Mouse (Mus musculus) macrophage (primary cell): ENCODE results near the gene Epha6. TPM values are rescaled to one million over a fixed set of nuclear protein-coding genes. Genes with fewer than 3 reads are reported as not detected.

ENCODE experiments used
- H3K27ac ChIP-seq: fragments of 350-480 bp; formaldehyde crosslinking; 2 replicates; pipeline ENCODE4 v1.9.0; 2021
- H3K36me3 ChIP-seq: fragments of 350-480 bp; formaldehyde crosslinking; 2 replicates; pipeline ENCODE4 v1.9.0; 2021; ENCODE audit errors: inconsistent target
- H3K4me3 ChIP-seq: fragments of 350-480 bp; formaldehyde crosslinking; 2 replicates; pipeline ENCODE4 v1.9.0; 2021; ENCODE audit errors: inconsistent target
- H3K79me2 ChIP-seq: fragments of 350-480 bp; formaldehyde crosslinking; 2 replicates; pipeline ENCODE4 v1.9.0; 2021; ENCODE audit errors: inconsistent target
- WGBS: methylation state at CpG from one replicate; pipeline ENCODE4 v1.1.7; 2026; ENCODE audit warnings: inconsistent platforms; ENCODE audit not compliant: missing documents; 5-methylcytosine and 5-hydroxymethylcytosine counted together
- polyA plus RNA-seq: library from polyadenylated mRNA; stranded (reverse); fragments of 250-400 nt; gene quantifications from 3 replicates; pipeline ENCODE4 v1.2.4, GENCODE M21; 2018; ENCODE audit warnings: inconsistent platforms

The Epha6 gene
- polyA plus RNA-seq, 1 experiment from 2014 or later, result not detected

- Histone ChIP-seq H3K79me2 (no peaks in the 10 kb centered on the region), H3K27ac (no peak overlapping the region), H3K36me3 (no peaks in the 10 kb centered on the region), H3K4me3 (no peak overlapping the region)
Observed at GRCm38 (mm10) chr16:60209151-60209550, 396.2 kb downstream of the Epha6 start.

- no peaks in the 10 kb centered on the region for H3K36me3 ChIP-seq
- no peaks in the 10 kb centered on the region for H3K79me2 ChIP-seq
- H3K27ac ChIP-seq, result no peak overlapping the region
- H3K4me3 ChIP-seq, result no peak overlapping the region
- WGBS, result 37% methylated on average over 3 of the region's 3 CpGs
Observed at GRCm38 (mm10) chr16:60175580-60175979, 429.8 kb downstream of the Epha6 start.

- no peak overlapping the region for H3K27ac ChIP-seq
- no peak overlapping the region for H3K4me3 ChIP-seq
- no peaks in the 10 kb centered on the region for H3K36me3 ChIP-seq
- H3K79me2 ChIP-seq, result no peaks in the 10 kb centered on the region
- 69% methylated on average over 2 of the region's 2 CpGs for WGBS
Observed at GRCm38 (mm10) chr16:60152439-60152838, 452.9 kb downstream of the Epha6 start.

GRCm38 (mm10) chr16:60144370-60144769, 461.0 kb downstream of the Epha6 start:
- 51% methylated on average over 3 of the region's 3 CpGs for WGBS
- no peak overlapping the region for H3K4me3 ChIP-seq
- no peaks in the 10 kb centered on the region for H3K79me2 ChIP-seq
- H3K36me3 ChIP-seq, result no peaks in the 10 kb centered on the region
- no peak overlapping the region for H3K27ac ChIP-seq

GRCm38 (mm10) chr16:60121435-60121834, 483.9 kb downstream of the Epha6 start:
- H3K27ac ChIP-seq, result no peak overlapping the region
- H3K4me3 ChIP-seq, result no peak overlapping the region
- H3K79me2 ChIP-seq, result no peaks in the 10 kb centered on the region
- 92% methylated on average over 2 of the region's 3 CpGs for WGBS
- no peaks in the 10 kb centered on the region for H3K36me3 ChIP-seq

- WGBS, result 89% methylated on average over 3 of the region's 3 CpGs
- Histone ChIP-seq H3K36me3 (no peaks in the 10 kb centered on the region), H3K4me3 (no peak overlapping the region), H3K27ac (no peak overlapping the region), H3K79me2 (no peaks in the 10 kb centered on the region)
Observed at GRCm38 (mm10) chr16:60102210-60102609, 503.1 kb downstream of the Epha6 start.

GRCm38 (mm10) chr16:60095333-60095732, 510.0 kb downstream of the Epha6 start:
- Histone ChIP-seq H3K4me3 (no peak overlapping the region), H3K36me3 (no peaks in the 10 kb centered on the region), H3K27ac (no peak overlapping the region), H3K79me2 (no peaks in the 10 kb centered on the region)
- 82% methylated on average over 1 of the region's 1 CpGs for WGBS

GRCm38 (mm10) chr16:60086976-60087375, 518.4 kb downstream of the Epha6 start:
- no peaks in the 10 kb centered on the region for H3K36me3 ChIP-seq
- 77% methylated on average over 3 of the region's 3 CpGs for WGBS
- H3K4me3 ChIP-seq, result no peak overlapping the region
- H3K79me2 ChIP-seq, result no peaks in the 10 kb centered on the region
- no peak overlapping the region for H3K27ac ChIP-seq

GRCm38 (mm10) chr16:60070457-60071112, 534.7 kb downstream of the Epha6 start:
- 82% methylated on average over 10 of the region's 10 CpGs for WGBS
- Histone ChIP-seq H3K79me2 (no peaks in the 10 kb centered on the region), H3K27ac (no peak overlapping the region), H3K36me3 (no peaks in the 10 kb centered on the region), H3K4me3 (no peak overlapping the region)

GRCm38 (mm10) chr16:60043809-60044208, 561.5 kb downstream of the Epha6 start:
- H3K79me2 ChIP-seq, result no peaks in the 10 kb centered on the region
- H3K27ac ChIP-seq, result no peak overlapping the region
- H3K4me3 ChIP-seq, result no peak overlapping the region
- WGBS, result 73% methylated on average over 1 of the region's 1 CpGs
- H3K36me3 ChIP-seq, result no peaks in the 10 kb centered on the region

- no peak overlapping the region for H3K27ac ChIP-seq
- no peak overlapping the region for H3K4me3 ChIP-seq
- H3K36me3 ChIP-seq, result no peaks in the 10 kb centered on the region
- H3K79me2 ChIP-seq, result no peaks in the 10 kb centered on the region
- WGBS, result 31% methylated on average over 1 of the region's 1 CpGs
Observed at GRCm38 (mm10) chr16:60028381-60028780, 577.0 kb downstream of the Epha6 start.

- Histone ChIP-seq H3K36me3 (no peaks in the 10 kb centered on the region), H3K4me3 (no peak overlapping the region), H3K27ac (no peak overlapping the region), H3K79me2 (no peaks in the 10 kb centered on the region)
- WGBS, result 78% methylated on average over 2 of the region's 2 CpGs
Observed at GRCm38 (mm10) chr16:60006857-60007568, 598.3 kb downstream of the Epha6 start.

GRCm38 (mm10) chr16:59969816-59970215, 635.5 kb downstream of the Epha6 start:
- H3K27ac ChIP-seq, result no peak overlapping the region
- 81% methylated on average over 4 of the region's 4 CpGs for WGBS
- H3K36me3 ChIP-seq, result no peaks in the 10 kb centered on the region

GRCm38 (mm10) chr16:59955731-59956130, 649.6 kb downstream of the Epha6 start:
- H3K79me2 ChIP-seq, result no peaks in the 10 kb centered on the region
- H3K36me3 ChIP-seq, result no peaks in the 10 kb centered on the region
- no peak overlapping the region for H3K27ac ChIP-seq
- 74% methylated on average over 2 of the region's 2 CpGs for WGBS
- H3K4me3 ChIP-seq, result no peak overlapping the region

More at GRCm38 (mm10) chr16:59969816-59970215, 635.5 kb downstream of the Epha6 start:
- Histone ChIP-seq H3K79me2 (no peaks in the 10 kb centered on the region), H3K4me3 (no peak overlapping the region)

GRCm38 (mm10) chr16:59923696-59924095, 681.6 kb downstream of the Epha6 start:
- no peak overlapping the region for H3K27ac ChIP-seq
- no peak overlapping the region for H3K4me3 ChIP-seq

More at GRCm38 (mm10) chr16:59923696-59924095, 681.6 kb downstream of the Epha6 start:
- Histone ChIP-seq H3K79me2 (no peaks in the 10 kb centered on the region), H3K36me3 (no peaks in the 10 kb centered on the region)
- WGBS, result 90% methylated on average over 4 of the region's 4 CpGs
